Mouse (Mus musculus) embryonic fibroblast, embryonic 13.5 days (primary cell): ENCODE measurements at regions not wholly inside any gene's neighbourhood (a gene's known extent, or its start where the extent isn't known, plus 50 kb on each side); places are given as distances from the start of the nearest gene placed in this dataset.

Source experiments
- CTCF ChIP-seq: IDR thresholded peaks from 2 replicates; pipeline ENCODE4 v1.5.1; 2011; ENCODE audit warnings: mild to moderate bottlenecking, control low read depth, low read length, moderate library complexity, borderline replicate concordance; ENCODE audit not compliant: insufficient read depth
- POLR2A ChIP-seq: IDR thresholded peaks from 2 replicates; pipeline ENCODE4 v1.6.1; 2011; ENCODE audit warnings: low read depth, mild to moderate bottlenecking, control low read depth, low read length, moderate library complexity

GRCm38 (mm10) chr15:61766544-61767094 lies 843.8 kb upstream of the A1bg start:
- TF ChIP-seq CTCF (no peak), POLR2A (no peak)
